Mouse (Mus musculus) limb, embryonic 14.5 days (tissue): ENCODE results near the gene Nhsl1. TPM values are rescaled to one million over a fixed set of nuclear protein-coding genes. Genes with fewer than 3 reads are reported as not detected.

Experiments used
- ATAC-seq: fragments of 200-750 bp; cut with Nextera tagmentation; 2 replicates; pipeline ENCODE4 v1.8.0; 2017; ENCODE audit warnings: low read depth, moderate number of reproducible peaks, moderate TSS enrichment; ENCODE audit not compliant: low FRiP score
- DNase-seq: peaks from one replicate; pipeline ENCODE4 v3.0.0-alpha.2; 2015; ENCODE audit warnings: low spot score
- H3K27ac ChIP-seq: fragments of 300-500 bp; sonication (generic); replicated peaks from 2 replicates; pipeline ENCODE4 v1.5.1; 2014; ENCODE audit warnings: low read depth, mild to moderate bottlenecking, low read length, moderate library complexity, mixed read lengths
- H3K27me3 ChIP-seq: fragments of 300-500 bp; sonication (generic); 2 replicates; pipeline ENCODE4 v1.6.1; 2014; ENCODE audit warnings: low read length, mixed read lengths; ENCODE audit not compliant: control insufficient read depth, insufficient read depth
- H3K36me3 ChIP-seq: fragments of 300-500 bp; sonication (generic); 2 replicates; pipeline ENCODE4 v1.6.1; 2014; ENCODE audit warnings: mild to moderate bottlenecking, low read length, moderate library complexity, mixed read lengths; ENCODE audit not compliant: control insufficient read depth, insufficient read depth
- H3K4me1 ChIP-seq: fragments of 300-500 bp; sonication (generic); 2 replicates; pipeline ENCODE4 v1.6.1; 2014; ENCODE audit warnings: antibody characterized with exemption, low read length, mixed read lengths; ENCODE audit not compliant: control insufficient read depth, insufficient read depth
- H3K4me2 ChIP-seq: fragments of 300-500 bp; sonication (generic); replicated peaks from 2 replicates; pipeline ENCODE4 v1.6.1; 2014; ENCODE audit warnings: low read depth, mild to moderate bottlenecking, low read length, moderate library complexity; ENCODE audit not compliant: severe bottlenecking
- H3K4me3 ChIP-seq: fragments of 300-500 bp; sonication (generic); replicated peaks from 2 replicates; pipeline ENCODE4 v1.5.1; 2014; ENCODE audit warnings: low read length
- H3K9ac ChIP-seq: fragments of 300-500 bp; sonication (generic); 2 replicates; pipeline ENCODE4 v1.6.1; 2014; ENCODE audit warnings: mild to moderate bottlenecking, low read depth, low read length, moderate library complexity; ENCODE audit not compliant: severe bottlenecking
- H3K9me3 ChIP-seq: fragments of 300-500 bp; sonication (generic); 2 replicates; pipeline ENCODE4 v1.6.1; 2016; ENCODE audit warnings: low read length; ENCODE audit not compliant: control insufficient read depth
- POLR2A ChIP-seq: fragments of 200-500 bp; IDR thresholded peaks from 2 replicates; pipeline ENCODE4 v1.8.0; 2012; ENCODE audit warnings: inconsistent platforms, mild to moderate bottlenecking, moderate library complexity, borderline replicate concordance; ENCODE audit not compliant: insufficient read depth, insufficient read length; ENCODE audit errors: extremely low read depth
- WGBS: fragments of 180-500 bp; shearing (Covaris S2); extraction: QIAGEN DNeasy Blood & Tissue Kit; methylation state at CpG from one replicate; pipeline ENCODE4 v1.1.7; 2014; 5-methylcytosine and 5-hydroxymethylcytosine counted together
- polyA plus RNA-seq, 2 experiments: library from polyadenylated mRNA; depleted of rRNA in 1 of 2; stranded (reverse) in 1 of 2; unstranded in 1 of 2; fragments of >200 nt; fragmentation: Nextera tagmentation in 1 of 2; extraction: Ambion mirVana in 1 of 2; gene quantifications; 2 replicates each; pipeline versions ENCODE4 v1.2.1 to v1.2.3; 2012 to 2014

Nhsl1 gene
- polyA plus RNA-seq, 2 experiments, result 14.5 to 16.6 TPM

GRCm38 (mm10) chr10:18407062-18407830 is 88.5 kb downstream of the Nhsl1 start:
- peaks cover 32% of the 10 kb centered on the region for H3K4me1 ChIP-seq
- H3K36me3 ChIP-seq, result no peaks in the 10 kb centered on the region
- peak overlapping the region; percentile 59 for H3K9ac ChIP-seq
- H3K27me3 ChIP-seq, result no peaks in the 10 kb centered on the region
- no peaks in the 10 kb centered on the region for H3K9me3 ChIP-seq
- ATAC-seq (peak; percentile 92), DNase-seq (peak; percentile 91)
- H3K27ac ChIP-seq, result peak overlapping the region; percentile 34
- TF ChIP-seq POLR2A, result peak; percentile 57; the same call in 1 of the 2 replicates
- under 1% methylated on average over 21 of the region's 21 CpGs for WGBS
- peak overlapping the region; percentile 40 for H3K4me3 ChIP-seq
- H3K4me2 ChIP-seq, result peak overlapping the region; percentile 85

GRCm38 (mm10) chr10:18408128-18408527 is 89.3 kb downstream of the Nhsl1 start:
- Histone ChIP-seq H3K27me3 (no peaks in the 10 kb centered on the region), H3K9ac (peak overlapping the region; percentile 59), H3K4me2 (peak overlapping the region; percentile 85), H3K4me3 (peak overlapping the region; percentile 40), H3K27ac (peak overlapping the region; percentile 62), H3K4me1 (peaks cover 32% of the 10 kb centered on the region), H3K36me3 (no peaks in the 10 kb centered on the region), H3K9me3 (no peaks in the 10 kb centered on the region)
- WGBS, result 9% methylated on average over 11 of the region's 11 CpGs
- no peak for TF ChIP-seq POLR2A
- DNase-seq (no peak), ATAC-seq (no peak)

GRCm38 (mm10) chr10:18408635-18409034 is 89.8 kb downstream of the Nhsl1 start:
- H3K4me2 ChIP-seq, result peak overlapping the region; percentile 85
- no peak for ATAC-seq
- DNase-seq, result no peak
- H3K4me3 ChIP-seq, result peak overlapping the region; percentile 40
- H3K4me1 ChIP-seq, result peaks cover 32% of the 10 kb centered on the region
- H3K27ac ChIP-seq, result no peak overlapping the region
- WGBS, result 31% methylated on average over 9 of the region's 9 CpGs
- H3K36me3 ChIP-seq, result no peaks in the 10 kb centered on the region
- peak overlapping the region; percentile 59 for H3K9ac ChIP-seq
- no peaks in the 10 kb centered on the region for H3K27me3 ChIP-seq
- no peak for TF ChIP-seq POLR2A
- H3K9me3 ChIP-seq, result no peaks in the 10 kb centered on the region

- Histone ChIP-seq H3K4me3 (peak overlapping the region; percentile 40), H3K4me2 (peak overlapping the region; percentile 85), H3K27me3 (no peaks in the 10 kb centered on the region), H3K9ac (no peak overlapping the region), H3K27ac (no peak overlapping the region), H3K9me3 (no peaks in the 10 kb centered on the region), H3K4me1 (peaks cover 32% of the 10 kb centered on the region), H3K36me3 (no peaks in the 10 kb centered on the region)
- no peak for ATAC-seq
- TF ChIP-seq POLR2A, result no peak
- DNase-seq, result no peak
- WGBS, result 42% methylated on average over 2 of the region's 2 CpGs
Measured at GRCm38 (mm10) chr10:18409068-18409467, 90.3 kb downstream of the Nhsl1 start.

- Histone ChIP-seq H3K4me1 (peaks cover 32% of the 10 kb centered on the region), H3K27me3 (no peaks in the 10 kb centered on the region), H3K9me3 (no peaks in the 10 kb centered on the region), H3K4me2 (no peak overlapping the region), H3K27ac (no peak overlapping the region), H3K4me3 (no peak overlapping the region), H3K36me3 (no peaks in the 10 kb centered on the region), H3K9ac (no peak overlapping the region)
- ATAC-seq (no peak), DNase-seq (no peak)
- 68% methylated on average over 2 of the region's 2 CpGs for WGBS
- no peak for TF ChIP-seq POLR2A
Measured at GRCm38 (mm10) chr10:18411266-18411665, 92.5 kb downstream of the Nhsl1 start.
